Mouse (Mus musculus): ENCODE measurements around the gene Gm11127.

DNA sequence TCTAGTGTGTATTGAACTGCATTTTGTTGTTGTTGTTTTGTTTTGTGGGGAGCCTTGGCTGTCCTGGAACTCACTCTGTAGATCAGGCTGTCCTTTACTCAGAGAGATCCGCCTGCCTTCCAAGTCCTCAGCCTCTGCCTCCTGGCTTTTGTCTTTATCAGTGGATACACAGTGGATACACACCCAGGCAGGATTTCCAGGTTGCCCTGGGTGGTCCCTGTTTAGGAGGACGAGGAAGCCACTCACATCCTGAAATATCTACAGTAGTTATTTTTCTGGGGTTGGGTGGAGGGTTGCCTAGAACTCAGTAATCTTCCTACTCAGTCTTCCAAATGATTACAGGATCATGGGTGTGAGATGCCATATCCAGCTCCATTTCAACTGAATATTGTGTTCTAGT, 39.2 kb downstream of the Gm11127 start:
- TF ChIP-seq TAL1 (IDR thresholded peaks at IDR 0.05; ENCODE audit: low read length) (no peak), GATA1 (IDR thresholded peaks at IDR 0.05; ENCODE audit: low read length) (no peak)

Data from erythroblast, embryonic 14.5 days (primary cell).